Mouse (Mus musculus) embryonic fibroblast, embryonic 13.5 days (primary cell): ENCODE data around the gene Usp29. TPM values are rescaled to one million over a fixed set of nuclear protein-coding genes. Genes with fewer than 3 reads are reported as not detected.
A peak's percentile ranks its signal among the peaks of the same experiment; 100 is the strongest.
"Not testable (repeated sequence)": the region's sequence is repeated elsewhere in the genome, so short reads cannot be mapped to it uniquely, and the experiment has no call there.

Source experiments
- H3K27ac ChIP-seq: 2 replicates; pipeline ENCODE4 v1.5.1; 2012; ENCODE audit warnings: low read length, control low read depth, inconsistent platforms; ENCODE audit not compliant: insufficient read depth
- H3K4me1 ChIP-seq: 2 replicates; pipeline ENCODE4 v1.6.1; 2011; ENCODE audit warnings: low read length; ENCODE audit not compliant: control insufficient read depth, insufficient read depth
- H3K4me3 ChIP-seq: 2 replicates; pipeline ENCODE4 v1.5.1; 2011; ENCODE audit warnings: mild to moderate bottlenecking, control low read depth, low read length; ENCODE audit not compliant: insufficient read depth
- CTCF ChIP-seq: IDR thresholded peaks from 2 replicates; pipeline ENCODE4 v1.5.1; 2011; ENCODE audit warnings: mild to moderate bottlenecking, control low read depth, low read length, moderate library complexity, borderline replicate concordance; ENCODE audit not compliant: insufficient read depth
- POLR2A ChIP-seq: IDR thresholded peaks from 2 replicates; pipeline ENCODE4 v1.6.1; 2011; ENCODE audit warnings: low read depth, mild to moderate bottlenecking, control low read depth, low read length, moderate library complexity
- polyA plus RNA-seq: library from polyadenylated mRNA; stranded (reverse); fragments of >200 nt; gene quantifications from 2 replicates; pipeline ENCODE4 v1.2.4, GENCODE M21; 2011; ENCODE audit warnings: low read depth; ENCODE audit not compliant: missing spikeins, insufficient read length

Gene Usp29
- polyA plus RNA-seq, 1 experiment: 4.9 TPM

DNA sequence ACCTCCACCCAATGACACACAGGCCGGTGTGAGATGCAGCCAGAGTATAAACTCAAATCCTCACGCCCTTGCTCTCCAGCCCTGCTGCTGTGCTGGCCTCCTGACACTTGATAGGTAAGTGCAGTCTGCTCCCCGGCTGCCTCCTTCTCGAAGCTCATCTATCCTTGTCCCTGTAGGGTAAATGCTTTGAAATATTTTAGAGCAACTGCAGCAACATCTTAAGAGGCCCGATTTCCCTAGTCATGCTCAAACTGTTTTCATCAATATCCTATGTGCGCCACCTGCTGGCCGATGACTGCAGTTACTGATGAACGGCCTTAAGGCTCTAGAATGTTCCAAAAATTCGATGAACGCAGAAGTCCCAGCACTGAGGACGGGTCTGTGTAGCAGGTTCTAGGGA is 206.7 kb downstream of the Usp29 start:
- TF ChIP-seq CTCF: peak; percentile 74; the same call in 1 of the 2 replicates
- TF ChIP-seq POLR2A: no peak
- Histone ChIP-seq H3K4me3 (no peak overlapping the region), H3K27ac (no peak overlapping the region), H3K4me1 (no peaks in the 10 kb centered on the region)

DNA sequence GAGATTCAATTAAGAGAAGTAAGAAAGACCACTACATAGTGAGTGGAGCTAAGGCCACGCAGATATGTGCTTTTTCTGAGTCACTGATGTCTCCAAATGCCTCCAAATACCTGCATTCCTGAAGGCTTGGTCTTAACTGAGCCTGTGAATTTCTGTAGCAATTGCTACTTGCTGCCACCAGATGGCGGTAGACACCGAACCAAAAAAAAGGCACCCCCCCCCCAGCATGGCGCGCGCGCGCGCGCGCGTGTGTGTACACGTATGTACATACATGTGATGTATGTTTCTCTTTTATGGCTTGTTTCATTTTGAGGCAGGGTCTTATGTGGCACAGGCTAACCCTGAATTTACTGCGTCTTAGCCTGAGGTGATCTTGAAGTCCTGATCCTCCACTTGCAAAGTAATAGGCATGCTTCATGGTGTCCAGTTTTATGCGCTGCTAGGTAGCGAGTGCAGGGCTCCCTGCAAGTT is 210.4 kb downstream of the Usp29 start:
- peak overlapping the region; percentile 21 for H3K4me3 ChIP-seq

DNA sequence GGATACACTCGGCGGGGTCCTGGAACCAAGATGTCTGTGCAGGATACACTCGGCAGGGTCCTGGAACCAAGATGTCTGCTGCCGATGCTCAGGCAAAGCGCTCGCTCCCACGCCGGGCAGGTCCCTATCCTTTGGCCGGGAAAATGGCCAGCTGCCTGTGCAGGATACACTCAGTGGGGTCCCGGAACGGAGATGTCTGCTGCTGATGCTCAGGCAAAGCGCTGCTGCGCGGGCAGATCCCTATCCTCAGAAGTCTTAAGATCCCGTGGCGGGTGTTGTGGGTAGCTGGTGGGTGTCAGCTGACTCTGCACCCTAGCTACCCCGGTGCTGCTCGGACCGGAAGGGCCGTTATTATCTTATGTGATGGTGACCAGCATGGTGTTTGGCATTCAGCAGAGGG is 217.7 kb downstream of the Usp29 start:
- H3K27ac ChIP-seq, H3K4me1 ChIP-seq, H3K4me3 ChIP-seq: not testable (repeated sequence)

More for the DNA sequence above, 210.4 kb downstream of the Usp29 start:
- Histone ChIP-seq H3K27ac (no peak overlapping the region), H3K4me1 (no peaks in the 10 kb centered on the region)
- TF ChIP-seq CTCF: no peak

DNA sequence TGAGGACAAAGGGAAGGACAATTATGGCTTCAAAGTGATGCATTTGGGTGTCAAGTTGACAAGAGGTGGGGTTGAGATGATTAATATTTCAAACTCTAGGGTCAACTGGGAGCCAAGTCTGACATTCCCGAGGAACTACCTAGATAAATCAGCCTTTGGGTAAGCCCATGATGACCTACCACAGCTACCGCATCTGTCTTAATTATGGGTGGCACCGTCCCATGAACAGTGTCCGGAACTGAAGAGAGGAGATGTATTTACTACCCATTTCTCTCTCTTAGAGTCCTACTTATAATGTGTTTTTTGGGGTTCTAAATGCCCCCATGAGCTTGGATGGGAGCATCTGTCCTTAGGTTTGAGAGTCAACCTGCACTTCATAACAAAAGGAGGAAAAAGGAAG is 226.2 kb downstream of the Usp29 start:
- H3K27ac ChIP-seq: no peak overlapping the region
- H3K4me1 ChIP-seq: no peaks in the 10 kb centered on the region
- no peak for TF ChIP-seq POLR2A
- TF ChIP-seq CTCF: no peak
- H3K4me3 ChIP-seq: no peak overlapping the region

DNA sequence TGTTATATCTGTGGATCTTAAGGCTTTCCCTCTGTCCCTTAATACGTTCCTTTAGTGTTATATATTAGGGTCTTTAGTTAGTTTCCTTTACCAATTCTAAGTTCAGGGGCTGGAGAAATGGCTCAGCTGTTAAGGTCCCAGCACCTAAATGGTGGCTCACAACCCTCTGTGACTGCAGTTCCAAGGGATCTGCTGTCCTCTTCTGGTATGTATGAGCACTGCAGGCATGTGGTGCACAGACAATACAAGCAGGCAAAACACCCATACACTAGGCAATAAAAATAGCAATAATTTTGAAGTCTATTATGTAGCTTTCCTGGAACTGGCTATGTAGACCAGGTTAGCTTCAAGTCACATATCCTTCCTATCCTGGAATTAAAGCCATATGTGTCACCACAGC is 228.2 kb downstream of the Usp29 start:
- Histone ChIP-seq H3K27ac (no peak overlapping the region), H3K4me1 (no peaks in the 10 kb centered on the region), H3K4me3 (no peak overlapping the region)
- TF ChIP-seq CTCF: no peak
- no peak for TF ChIP-seq POLR2A

DNA sequence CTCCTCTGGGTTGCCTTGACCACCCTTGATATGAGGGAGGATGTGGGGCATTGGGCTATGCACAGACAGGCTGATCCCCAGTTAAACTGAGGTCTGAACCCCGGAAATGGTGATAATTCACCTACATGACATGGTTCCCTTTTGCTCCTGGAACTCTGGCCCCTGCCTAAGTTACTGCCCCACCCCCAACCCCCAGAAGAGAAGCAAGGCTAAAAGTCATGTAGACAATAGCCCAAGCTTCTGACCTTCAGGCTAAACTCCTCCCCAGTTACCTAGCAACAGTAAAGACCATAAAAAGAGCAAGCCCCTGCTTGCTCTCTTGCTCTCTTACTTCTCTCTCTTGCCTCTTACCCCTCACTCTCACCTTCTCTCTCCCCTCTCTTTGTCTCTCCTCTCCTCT is 243.2 kb downstream of the Usp29 start:
- Histone ChIP-seq H3K4me3 (no peak overlapping the region), H3K4me1 (no peaks in the 10 kb centered on the region), H3K27ac (no peak overlapping the region)
- TF ChIP-seq POLR2A (no peak), CTCF (no peak)

DNA sequence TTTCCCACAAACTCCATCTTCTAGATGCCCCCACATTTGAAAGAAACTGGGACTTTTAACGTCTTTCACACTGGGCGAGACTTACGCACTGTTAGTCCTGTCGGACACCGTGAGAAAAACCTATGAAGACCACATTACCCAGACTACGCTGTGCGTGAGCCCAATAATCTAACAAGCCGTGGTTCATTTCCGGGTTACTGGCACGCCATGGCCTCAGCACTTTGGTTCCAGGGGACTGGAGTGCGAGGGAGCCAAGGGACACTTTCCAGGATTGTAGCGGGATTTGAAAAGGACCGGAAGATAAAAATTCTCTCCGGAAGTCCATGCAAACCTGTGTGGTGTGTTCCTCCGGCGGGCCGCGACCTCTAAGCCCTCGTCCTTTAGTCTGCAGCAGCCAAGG is 246.5 kb downstream of the Usp29 start:
- Histone ChIP-seq H3K4me3 (no peak overlapping the region), H3K4me1 (no peaks in the 10 kb centered on the region), H3K27ac (no peak overlapping the region)
- TF ChIP-seq CTCF (no peak), POLR2A (no peak)

DNA sequence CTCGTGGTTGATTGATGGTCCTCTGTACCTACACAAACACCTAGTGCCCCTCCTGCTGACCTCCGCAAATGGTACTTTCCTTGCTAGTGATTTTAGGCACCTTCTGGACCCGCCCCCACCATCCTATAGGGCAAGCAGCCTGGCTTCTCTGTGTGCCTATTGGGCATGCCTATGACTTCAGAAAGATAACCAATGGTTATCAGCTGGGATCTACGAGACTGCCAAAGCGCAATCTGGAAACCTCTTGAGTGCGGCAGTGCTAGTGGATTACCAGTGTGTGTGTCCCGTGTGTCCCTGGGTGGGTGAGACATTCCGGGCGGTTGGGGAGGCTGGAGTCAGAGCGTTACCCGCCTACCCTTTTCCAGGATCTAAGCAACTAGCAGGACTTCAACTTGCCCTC is 264.9 kb downstream of the Usp29 start, which contains the start of gene Aurkc:
Aurkc (plus strand) TSS at position 50 of the 400 bp plus-strand sequence.
- not testable (repeated sequence) for H3K27ac ChIP-seq, H3K4me1 ChIP-seq, H3K4me3 ChIP-seq

DNA sequence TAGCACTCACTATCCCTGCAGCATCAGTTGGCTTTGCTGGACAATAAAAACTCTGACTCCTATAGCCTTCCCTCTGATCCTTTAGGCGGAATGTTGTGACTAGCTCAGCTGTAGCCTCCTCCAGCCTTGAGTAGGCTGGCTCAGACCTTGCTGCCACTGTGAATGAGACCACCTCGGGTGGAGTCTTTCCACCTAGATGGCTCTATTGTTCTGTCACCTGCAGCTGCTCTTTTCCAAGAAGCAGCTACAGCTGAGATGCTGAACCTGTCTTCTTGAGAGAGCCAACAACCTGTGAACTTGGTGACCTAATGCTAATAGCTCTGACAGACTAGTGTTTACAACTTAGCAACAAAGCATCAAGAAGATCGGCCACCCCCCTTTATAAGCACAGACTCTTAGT is 268.5 kb downstream of the Usp29 start:
- not testable (repeated sequence) for H3K4me1 ChIP-seq, H3K4me3 ChIP-seq, H3K27ac ChIP-seq

DNA sequence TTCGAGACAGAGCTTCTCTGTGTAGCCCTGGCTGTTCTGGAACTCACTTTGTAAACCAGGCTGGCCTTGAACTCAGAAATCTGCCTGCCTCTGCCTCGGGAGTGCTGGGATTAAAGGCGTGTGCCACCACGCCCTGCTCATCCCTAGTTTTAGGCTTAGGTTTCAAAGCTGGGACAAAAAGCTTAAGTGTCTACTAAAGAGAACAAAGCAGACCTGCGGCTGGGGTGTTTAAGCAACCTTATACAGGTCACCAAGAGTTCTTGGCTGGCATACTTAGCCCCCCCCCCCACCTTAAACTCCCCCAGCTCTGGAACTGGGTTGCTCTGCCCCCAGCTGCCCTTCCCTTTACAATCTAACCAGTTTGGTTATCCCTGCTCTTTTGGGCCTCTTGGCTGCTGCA is 275.1 kb downstream of the Usp29 start:
- not testable (repeated sequence) for H3K4me1 ChIP-seq, H3K27ac ChIP-seq, H3K4me3 ChIP-seq

Other genes with a start within 250 kb of the Usp29 start
- gene Olfr5, start 243.6 kb upstream of the Usp29 start, polyA plus RNA-seq: not detected in 2 replicates
- gene Olfr1347, start 230.8 kb upstream of the Usp29 start, polyA plus RNA-seq: not detected in 2 replicates
- gene Olfr1348, start 221.8 kb upstream of the Usp29 start, polyA plus RNA-seq: not detected in 2 replicates
- not detected in 2 replicates for gene Olfr1349, start 207.6 kb upstream of the Usp29 start, polyA plus RNA-seq
- gene Olfr1350, start 165.7 kb upstream of the Usp29 start, polyA plus RNA-seq: not detected in 2 replicates
- 9.7 and 27.0 TPM in 2 replicates for gene Zim1, start 34.1 kb upstream of the Usp29 start, polyA plus RNA-seq
- 69.0 and 168 TPM in 2 replicates for gene Peg3, start 147 bp upstream of the Usp29 start, polyA plus RNA-seq